In the genomic region with DNA sequence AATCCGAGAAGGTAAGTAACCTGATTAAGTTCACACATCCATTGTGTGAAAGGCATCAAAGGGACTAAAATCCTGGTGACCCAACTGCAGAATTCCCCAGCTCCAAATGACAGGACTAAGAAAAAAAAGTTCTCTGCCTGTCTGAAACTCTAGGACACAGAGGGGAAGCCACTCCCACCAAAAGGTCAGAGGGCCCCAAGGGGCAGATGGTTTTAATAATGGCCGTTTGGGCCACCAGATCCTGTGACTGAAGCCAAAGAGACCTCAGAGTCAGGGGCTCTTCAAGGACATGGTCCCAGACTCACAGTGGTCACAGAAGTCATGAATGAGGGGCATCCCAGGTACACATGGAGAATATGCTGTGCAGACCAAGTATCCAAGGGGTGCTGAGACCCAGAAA, we compare ENCODE assay signal across 16 mouse cellular contexts. TPM values are rescaled to one million over a fixed set of nuclear protein-coding genes. Genes with fewer than 3 reads are reported as not detected.
DNase-seq lines count a peak whose midpoint lies in the region; ATAC-seq lines count a peak whose summit lies in the region.
"Had no signal": no experiment of that assay in that cellular context is flagged by ENCODE, and none has a peak within 500 bp of the region (broad histone marks: within the 10 kb centered on the region; RNA-seq: fewer than 3 reads in every experiment).

No protein-coding gene starts in this region.

- H3K27me3 ChIP-seq in heart, embryonic 10.5 days (ENCODE audit: insufficient read depth, poor library complexity, severe bottlenecking), result no peaks in the 10 kb centered on the region
- H3K27me3 ChIP-seq in embryonic facial prominence, embryonic 11.5 days (ENCODE audit: control insufficient read depth, insufficient read depth, low read length), result no peaks in the 10 kb centered on the region
- H3K27me3 ChIP-seq: embryonic facial prominence, embryonic 13.5 days; heart, embryonic 13.5 days had no signal

- no peak overlapping the region for H3K4me3 ChIP-seq in heart, embryonic 10.5 days
- H3K4me3 ChIP-seq in embryonic facial prominence, embryonic 11.5 days (ENCODE audit: low read depth, low read length), result no peak overlapping the region
- H3K4me3 ChIP-seq: embryonic facial prominence, embryonic 13.5 days; forebrain, embryonic 13.5 days; gastrocnemius, adult 2 months; heart, embryonic 13.5 days; hindbrain, embryonic 13.5 days had no signal

- ATAC-seq in embryonic facial prominence, embryonic 11.5 days (replicated peaks; ENCODE audit: insufficient number of reproducible peaks, low FRiP score, low TSS enrichment, low read depth), result no peak
- ATAC-seq: forebrain, embryonic 13.5 days had no signal

- no peak overlapping the region for H3K9ac ChIP-seq in embryonic facial prominence, embryonic 11.5 days (replicated peaks; ENCODE audit: low read length)
- H3K9ac ChIP-seq: embryonic facial prominence, embryonic 13.5 days; forebrain, embryonic 13.5 days; heart, embryonic 13.5 days; hindbrain, embryonic 13.5 days had no signal

- no peak for DNase-seq in heart, embryonic 10.5 days (ENCODE audit: low spot score)
- DNase-seq in heart, postnatal 10 days, result no peak
- peak; percentile 84 for DNase-seq in embryo, embryonic 10.5 days (ENCODE audit: low spot score)
- peak; percentile 56 for DNase-seq in embryonic facial prominence, embryonic 11.5 days (ENCODE audit: low spot score)
- peak; percentile 14 for DNase-seq in yolk sac, embryonic 10.5 days (ENCODE audit: low spot score)
- DNase-seq in testis, postnatal 14 days (ENCODE audit: low spot score), result no peak
- DNase-seq in layer of hippocampus, adult 11-12 months (ENCODE audit: low spot score), result no peak
- DNase-seq: adrenal gland, postnatal 10 days; cerebellum, adult 11 months; cerebellum, adult 8-10 months; cerebellum, postnatal 14 days; gastrocnemius, adult 2 months had no signal

- intact Hi-C loops in heart, postnatal 10 days (cut with DNase I), result no loop called here

- H3K4me1 ChIP-seq in heart, embryonic 10.5 days, result peaks cover 73% of the 10 kb centered on the region
- H3K4me1 ChIP-seq in embryonic facial prominence, embryonic 11.5 days (ENCODE audit: control insufficient read depth, insufficient read depth, low read length), result no peaks in the 10 kb centered on the region

- H3K27ac ChIP-seq in heart, embryonic 10.5 days, result peak overlapping the region; percentile 56
- no peak overlapping the region for H3K27ac ChIP-seq in embryonic facial prominence, embryonic 11.5 days (replicated peaks; ENCODE audit: low read depth, low read length)
- H3K27ac ChIP-seq: embryonic facial prominence, embryonic 13.5 days; forebrain, embryonic 13.5 days; gastrocnemius, adult 2 months; heart, embryonic 13.5 days; hindbrain, embryonic 13.5 days had no signal

- no peak overlapping the region for H3K4me2 ChIP-seq in embryonic facial prominence, embryonic 11.5 days (ENCODE audit: low read depth, low read length)
- H3K4me2 ChIP-seq: embryonic facial prominence, embryonic 13.5 days; forebrain, embryonic 13.5 days; heart, embryonic 13.5 days; hindbrain, embryonic 13.5 days had no signal

- WGBS in heart, embryonic 10.5 days, result 24% methylated on average over 2 of the region's 2 CpGs
- WGBS in embryonic facial prominence, embryonic 11.5 days, result 11% methylated on average over 2 of the region's 2 CpGs

- no peaks in the 10 kb centered on the region for H3K9me3 ChIP-seq in heart, embryonic 10.5 days
- H3K9me3 ChIP-seq in embryonic facial prominence, embryonic 11.5 days (replicated peaks; ENCODE audit: control insufficient read depth, low read length), result no peaks in the 10 kb centered on the region
- H3K9me3 ChIP-seq: embryonic facial prominence, embryonic 13.5 days; forebrain, embryonic 13.5 days; heart, embryonic 13.5 days; hindbrain, embryonic 13.5 days had no signal

- no peaks in the 10 kb centered on the region for H3K36me3 ChIP-seq in heart, embryonic 10.5 days
- no peaks in the 10 kb centered on the region for H3K36me3 ChIP-seq in embryonic facial prominence, embryonic 11.5 days (replicated peaks; ENCODE audit: control insufficient read depth, insufficient read depth, low read depth, low read length)
- H3K36me3 ChIP-seq: embryonic facial prominence, embryonic 13.5 days; heart, embryonic 13.5 days; hindbrain, embryonic 13.5 days had no signal

RNA-seq across cellular contexts. Expression of a gene that starts 29.3 kb away (rescaled TPM):
- polyA plus RNA-seq in heart, embryonic 10.5 days (2016; fragmentation: Nextera tagmentation; extraction: Ambion mirVana), result 15.2 and 20.0 TPM in 2 replicates
- 10 to 100 TPM; 17.0 to 22.6 TPM for total RNA-seq in heart, postnatal 10 days (2021)
- 19.0 and 21.9 TPM in 2 replicates for polyA plus RNA-seq in embryonic facial prominence, embryonic 11.5 days (2014; fragmentation: Nextera tagmentation; extraction: Ambion mirVana)

Comparison
In these comparisons a context has a peak if more than half of its experiments do, and no peak if none do; other contexts are left out.
1. DNase-seq: peak in embryo, embryonic 10.5 days (single experiment), embryonic facial prominence, embryonic 11.5 days (single experiment) and yolk sac, embryonic 10.5 days (single experiment); none in heart, embryonic 10.5 days (single experiment), heart, postnatal 10 days (0 of 2), testis, postnatal 14 days (single experiment) and layer of hippocampus, adult 11-12 months (single experiment).